Mouse (Mus musculus): ENCODE data around the gene Vmn1r85. TPM values are rescaled to one million over a fixed set of nuclear protein-coding genes. Genes with fewer than 3 reads are reported as not detected.
"Not testable (repeated sequence)": the region's sequence is repeated elsewhere in the genome, so short reads cannot be mapped to it uniquely, and the experiment has no call there.

The Vmn1r85 gene
- total RNA-seq (2021), result not detected
- long read RNA-seq, experiment 1, result 0 reads
- long read RNA-seq, experiment 2, result 0 reads

- no peak for DNase-seq
Observed at GRCm38 (mm10) chr7:13095073-13095472, at the start of gene Vmn1r85. Gene Vmn1r85 (minus strand): TSS chr7:13095173.

- DNase-seq, result no peak
Observed at GRCm38 (mm10) chr7:13140057-13140456, 45.1 kb upstream of the Vmn1r85 start, which contains the start of gene Vmn1r87. Gene Vmn1r87 (minus strand): TSS chr7:13140157.

GRCm38 (mm10) chr7:13137340-13137739 is 42.4 kb upstream of the Vmn1r85 start:
- DNase-seq, result no peak

DNA sequence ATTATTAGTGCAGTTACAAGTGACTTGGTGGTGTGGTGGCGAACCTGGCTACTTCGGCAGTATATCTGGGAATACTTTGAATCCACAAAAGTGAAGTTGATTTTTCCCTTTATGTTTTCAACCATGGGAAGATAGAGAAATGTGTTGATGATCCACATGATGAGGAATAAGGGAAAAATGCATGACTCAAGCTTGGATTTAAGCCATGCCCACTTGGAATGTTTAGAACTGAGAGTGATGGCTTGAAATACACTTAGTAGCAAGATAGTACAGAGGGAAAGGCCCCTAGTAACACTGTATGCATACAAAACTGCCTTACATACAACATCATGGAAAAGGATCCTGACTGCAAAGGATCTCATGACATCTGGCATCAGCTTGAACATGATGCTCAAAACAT is 36.9 kb upstream of the Vmn1r85 start:
- no peak for DNase-seq

DNA sequence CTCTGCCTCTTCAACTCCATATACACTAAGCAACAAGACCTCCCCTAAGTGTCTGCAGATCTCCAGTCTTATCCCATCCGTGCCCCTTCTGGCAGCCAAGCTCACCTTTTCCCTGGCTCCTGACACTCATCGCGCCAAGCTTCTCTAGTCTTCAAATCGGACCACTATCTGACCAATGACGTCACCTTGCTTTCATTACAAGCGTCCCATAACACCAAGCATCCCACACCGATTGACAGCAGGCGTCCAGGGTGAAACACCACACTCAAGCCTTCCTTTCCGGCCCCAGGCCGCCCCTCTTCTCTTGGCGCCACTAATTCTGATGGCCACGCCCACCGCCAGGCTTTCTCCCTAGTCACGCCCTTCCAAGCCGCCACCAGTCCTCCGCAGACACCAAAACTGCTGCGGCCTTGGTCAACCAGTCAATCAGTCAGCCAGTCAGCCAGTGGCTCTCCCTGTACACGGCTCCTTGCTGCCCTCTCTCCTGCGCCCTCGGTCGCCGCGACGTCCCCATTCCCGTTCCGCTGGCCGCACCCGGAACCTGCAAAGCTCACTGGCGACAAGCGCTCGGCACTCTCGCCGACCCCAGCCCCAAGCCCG is 28.7 kb upstream of the Vmn1r85 start:
- peak; percentile 7 to 11 for DNase-seq

DNA sequence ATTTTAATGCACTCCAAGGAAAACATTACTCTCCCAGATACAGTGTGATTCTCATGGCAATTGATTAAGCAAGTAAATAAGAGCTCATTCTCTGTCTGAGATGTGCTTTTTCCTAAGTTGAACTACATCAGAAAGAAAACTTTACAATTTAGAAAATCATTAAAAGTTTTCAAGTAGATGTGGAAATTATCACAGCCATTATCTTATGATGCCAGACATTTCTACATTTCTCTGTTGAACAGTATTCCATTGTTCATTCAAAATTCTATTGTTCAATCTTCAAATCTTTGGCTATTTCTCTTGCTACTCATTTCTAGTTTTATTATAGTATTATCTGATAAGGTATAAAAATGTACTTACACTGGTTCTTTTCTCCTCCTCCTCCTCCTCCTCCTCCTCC is 24.8 kb upstream of the Vmn1r85 start, which contains the start of gene Vmn1r86:
TSS of gene Vmn1r86 (minus strand) at position 101 of the 400 bp plus-strand sequence.
- DNase-seq, result no peak

- DNase-seq, result no peak
Observed at GRCm38 (mm10) chr7:13072293-13072692, 22.7 kb downstream of the Vmn1r85 start.

DNA sequence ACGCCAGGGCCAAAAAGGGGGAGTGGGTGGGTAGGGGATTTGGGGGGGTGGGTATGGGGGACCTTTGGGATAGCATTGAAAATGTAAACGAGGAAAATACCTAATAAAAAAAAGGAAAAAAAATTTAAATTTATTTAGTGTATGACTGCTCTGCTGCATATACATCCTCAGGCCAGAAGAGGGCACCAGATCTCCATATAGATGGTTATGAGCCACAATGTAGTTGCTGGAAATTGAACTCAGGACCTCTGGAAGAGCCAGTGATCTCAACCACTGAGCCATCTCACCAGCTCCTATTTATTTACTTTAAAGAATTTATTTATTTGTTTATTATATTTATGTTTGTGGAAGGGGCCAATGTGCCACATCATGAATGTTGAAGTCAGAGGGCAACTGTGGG is 31.6 kb downstream of the Vmn1r85 start:
- DNase-seq, result not testable (repeated sequence)

DNA sequence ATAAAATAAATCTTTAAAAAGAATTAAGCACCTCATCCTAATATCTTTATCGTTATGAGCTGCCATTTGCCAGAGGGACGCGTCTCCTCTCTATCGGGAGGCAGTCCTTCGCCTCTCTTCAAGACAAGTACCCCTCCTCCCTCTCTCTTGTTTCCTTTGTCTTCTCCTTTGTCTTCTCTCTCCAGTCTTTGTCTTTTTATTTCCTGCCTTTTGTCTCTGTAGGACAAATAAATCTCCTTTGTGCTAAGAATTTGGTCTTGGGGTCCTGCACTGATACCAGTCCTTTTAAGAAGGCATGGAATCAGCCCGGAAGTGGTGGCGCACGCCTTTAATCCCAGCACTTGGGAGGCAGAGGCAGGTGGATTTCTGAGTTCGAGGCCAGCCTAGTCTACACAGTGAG is 35.4 kb downstream of the Vmn1r85 start:
- DNase-seq, result no peak

GRCm38 (mm10) chr7:13056913-13057700 is 37.9 kb downstream of the Vmn1r85 start:
- DNase-seq, result no peak

- peak; percentile 93 for DNase-seq
Observed at GRCm38 (mm10) chr7:13054287-13055010, 40.5 kb downstream of the Vmn1r85 start, which contains the start of gene Mzf1. Gene Mzf1 (minus strand): TSS chr7:13054764.

GRCm38 (mm10) chr7:13053961-13054286 is 41.0 kb downstream of the Vmn1r85 start:
- DNase-seq, result no peak

- no peak for DNase-seq
Observed at GRCm38 (mm10) chr7:13053501-13053900, 41.5 kb downstream of the Vmn1r85 start.

GRCm38 (mm10) chr7:13053001-13053400 is 42.0 kb downstream of the Vmn1r85 start:
- DNase-seq, result no peak

- peak; percentile 67 to 77 for DNase-seq
Observed at GRCm38 (mm10) chr7:13046084-13046483, 48.9 kb downstream of the Vmn1r85 start.

DNA sequence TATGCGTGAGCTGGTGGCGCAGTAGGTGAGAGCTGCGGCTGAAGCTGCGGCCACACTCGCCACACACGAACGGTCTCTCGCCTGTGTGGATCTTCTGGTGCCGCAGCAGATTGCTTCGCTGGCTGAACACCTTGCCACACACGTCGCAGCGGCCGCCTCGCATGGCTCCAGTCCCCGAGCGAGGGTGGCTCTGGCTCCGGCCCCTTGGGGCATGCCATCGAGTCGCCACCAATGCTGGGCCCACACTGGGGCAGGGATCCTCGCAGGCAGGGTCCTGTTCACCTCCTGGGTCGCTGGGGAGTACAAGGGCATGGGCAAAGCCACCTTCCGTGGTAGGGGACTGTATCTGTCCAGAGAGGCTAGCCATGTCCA is 50.7 kb downstream of the Vmn1r85 start:
- no peak for DNase-seq

GRCm38 (mm10) chr7:13043445-13044253 is 51.3 kb downstream of the Vmn1r85 start:
- peak in 1 of 2 experiments; percentile 66 for DNase-seq

DNA sequence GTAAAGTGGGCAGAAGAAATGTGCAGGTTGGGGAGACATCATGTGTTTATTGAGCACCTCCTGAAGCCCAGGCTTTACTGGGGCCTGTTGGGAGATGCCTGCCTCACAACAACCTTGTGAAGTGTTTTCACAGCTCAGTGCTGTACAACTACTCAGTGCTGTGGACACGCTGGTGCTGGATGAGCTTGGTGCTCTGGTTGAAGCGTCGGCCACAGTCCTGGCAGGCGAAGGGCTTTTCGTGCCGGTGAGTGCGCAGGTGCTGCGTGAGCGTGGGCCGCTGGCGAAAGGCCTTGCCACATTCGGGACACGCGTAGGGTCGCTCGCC is 51.9 kb downstream of the Vmn1r85 start:
- no peak for DNase-seq

DNA sequence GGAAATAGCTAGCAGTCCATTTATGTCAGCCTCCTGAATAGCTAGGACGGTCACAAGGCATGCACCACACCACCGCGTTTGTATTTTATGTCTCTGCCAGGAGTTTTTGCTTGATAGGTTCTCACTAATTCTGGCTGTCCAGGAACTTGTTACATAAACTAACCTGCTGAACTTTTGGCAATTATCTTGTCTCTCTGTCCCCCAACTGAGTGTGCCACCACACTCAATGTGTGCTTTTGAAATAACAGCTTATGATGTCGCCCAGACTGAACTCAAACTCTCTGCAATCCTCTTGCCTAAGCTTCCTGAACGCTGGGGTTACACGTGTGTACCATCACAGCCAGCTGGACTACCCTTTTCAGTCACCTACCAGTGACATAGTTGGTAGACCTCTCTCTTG is 52.5 kb downstream of the Vmn1r85 start:
- DNase-seq, result no peak

DNA sequence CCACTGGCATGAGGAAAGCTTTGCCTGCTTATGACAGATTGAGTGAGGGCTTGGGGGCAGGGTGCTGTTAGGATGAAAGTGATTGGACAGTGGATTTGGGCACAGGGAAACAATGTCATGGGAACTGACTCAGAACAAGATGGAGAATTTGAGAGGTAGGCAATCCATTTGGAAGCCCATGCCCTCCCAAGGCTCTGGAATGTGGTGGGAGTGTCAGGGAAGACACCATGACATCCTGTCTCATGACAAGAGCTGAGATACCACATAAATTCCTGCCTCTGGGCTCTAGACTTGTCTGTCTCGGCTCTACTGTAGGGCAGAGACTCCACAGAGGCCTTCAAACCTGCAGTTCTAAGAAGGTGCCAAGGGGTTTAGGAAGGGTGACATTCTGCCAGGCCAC is 53.7 kb downstream of the Vmn1r85 start:
- DNase-seq, result no peak

DNA sequence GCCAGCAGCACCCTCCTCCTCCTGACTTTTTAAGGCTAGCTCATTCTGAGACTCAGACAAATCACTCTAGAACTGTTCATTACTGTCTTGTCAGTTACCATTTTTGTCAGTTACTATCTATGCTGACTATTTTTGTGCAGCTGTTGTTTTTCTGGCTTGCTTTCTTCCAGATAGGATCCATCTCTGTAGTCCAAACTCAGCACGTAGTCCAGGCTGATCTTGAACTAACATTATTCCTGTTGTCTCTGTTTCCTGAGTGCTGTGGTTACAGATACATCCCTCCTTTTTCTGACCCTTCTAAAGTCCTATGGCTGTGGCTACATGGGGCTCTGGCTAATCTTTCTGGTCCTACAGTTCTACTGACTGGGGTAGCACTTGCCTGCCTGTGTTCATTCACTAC is 55.8 kb downstream of the Vmn1r85 start:
- no peak for DNase-seq

DNA sequence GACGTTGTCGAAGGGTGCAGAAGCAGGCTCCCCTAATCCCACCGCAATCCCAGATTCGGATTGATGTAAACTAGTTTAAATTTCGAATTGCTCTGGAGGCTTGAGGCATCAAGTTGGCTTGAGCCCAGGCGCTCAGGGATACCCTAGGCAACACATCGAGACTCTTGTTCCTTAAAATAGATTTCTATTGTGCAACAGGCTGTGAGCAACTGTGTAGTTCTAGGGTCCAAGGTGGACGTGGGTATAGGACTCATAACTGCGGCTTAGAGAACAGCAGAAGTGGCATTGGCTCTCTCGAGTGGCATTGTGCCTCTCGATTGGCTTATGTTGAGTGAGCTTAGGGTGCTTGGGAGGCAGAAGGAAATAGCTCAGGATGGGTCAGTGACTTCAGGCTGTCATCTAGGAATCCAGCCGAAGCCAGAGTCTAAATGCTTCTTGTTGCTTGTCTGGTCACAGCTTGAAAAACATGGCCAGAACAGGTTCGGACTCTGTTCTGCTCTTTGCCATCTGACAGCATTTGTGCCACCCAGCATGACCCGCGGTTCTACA is 56.3 kb downstream of the Vmn1r85 start:
- peak; percentile 47 to 49 for DNase-seq
